Mouse (Mus musculus): ENCODE data around the gene Fndc3b.

DNA sequence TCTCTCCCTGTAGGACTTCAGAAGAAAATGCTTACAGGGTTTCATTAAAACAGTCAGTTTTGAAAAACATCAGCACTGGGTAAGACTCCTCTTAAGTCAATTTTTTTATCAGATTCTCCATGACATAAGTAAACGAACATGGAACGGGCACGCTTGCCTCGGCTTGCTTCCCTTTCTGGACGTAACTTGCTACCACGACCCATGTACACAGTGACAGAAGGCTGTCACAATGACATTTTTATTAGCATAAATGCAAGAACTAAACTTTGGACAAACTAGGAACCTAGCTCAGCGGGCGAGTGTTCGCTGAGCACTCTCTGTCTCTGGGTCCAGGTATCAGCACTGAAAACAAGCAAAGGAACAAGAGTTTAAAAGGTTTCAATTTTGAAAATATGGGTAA lies 136.9 kb downstream of the Fndc3b start:
- TF ChIP-seq GATA1 (IDR thresholded peaks at IDR 0.05; ENCODE audit: low read length) (no peak), TAL1 (IDR thresholded peaks at IDR 0.05; ENCODE audit: low read length) (no peak)
